Mouse (Mus musculus): ENCODE data around the gene Ggn.
"Not testable (repeated sequence)": the region's sequence is repeated elsewhere in the genome, so short reads cannot be mapped to it uniquely, and the experiment has no call there.

Ggn gene

GRCm38 (mm10) chr7:29170066-29170754 is at the start of gene Ggn, which contains the start of gene Spred3:
Gene Ggn (plus strand): TSS chr7:29170210.
Gene Spred3 (minus strand): TSS chr7:29170411.
- peak; percentile 36 for DNase-seq

- DNase-seq = no peak
Observed at GRCm38 (mm10) chr7:29122821-29123220, 47.2 kb upstream of the Ggn start.

GRCm38 (mm10) chr7:29123531-29124358 is 46.3 kb upstream of the Ggn start:
- DNase-seq = no peak

- no peak for DNase-seq
Observed at GRCm38 (mm10) chr7:29124970-29125369, 45.0 kb upstream of the Ggn start, which contains the start of gene Ryr1. Gene Ryr1 (minus strand): TSS chr7:29125179.

GRCm38 (mm10) chr7:29126173-29126915 is 43.7 kb upstream of the Ggn start:
- DNase-seq = peak; percentile 29

- no peak for DNase-seq
Observed at GRCm38 (mm10) chr7:29128725-29129124, 41.3 kb upstream of the Ggn start.

- DNase-seq = no peak
Observed at GRCm38 (mm10) chr7:29134230-29134629, 35.8 kb upstream of the Ggn start.

- no peak for DNase-seq
Observed at GRCm38 (mm10) chr7:29134693-29135386, 35.2 kb upstream of the Ggn start, which contains the start of gene Rasgrp4. Gene Rasgrp4 (plus strand): TSS chr7:29134851.

GRCm38 (mm10) chr7:29137429-29137828 is 32.6 kb upstream of the Ggn start:
- DNase-seq = no peak

GRCm38 (mm10) chr7:29139237-29139636 is 30.8 kb upstream of the Ggn start:
- not testable (repeated sequence) for DNase-seq

GRCm38 (mm10) chr7:29141416-29141815 is 28.6 kb upstream of the Ggn start:
- no peak for DNase-seq

- DNase-seq = no peak
Observed at GRCm38 (mm10) chr7:29144006-29144405, 26.0 kb upstream of the Ggn start.

- DNase-seq = no peak
Observed at GRCm38 (mm10) chr7:29146625-29147367, 23.2 kb upstream of the Ggn start.

- no peak for DNase-seq
Observed at GRCm38 (mm10) chr7:29148771-29149170, 21.2 kb upstream of the Ggn start.

- no peak for DNase-seq
Observed at GRCm38 (mm10) chr7:29151486-29151885, 18.5 kb upstream of the Ggn start.

GRCm38 (mm10) chr7:29154018-29154720 is 15.8 kb upstream of the Ggn start:
- no peak for DNase-seq

- peak; percentile 94 for DNase-seq
Observed at GRCm38 (mm10) chr7:29155196-29155837, 14.7 kb upstream of the Ggn start.

GRCm38 (mm10) chr7:29155838-29156782 is 13.9 kb upstream of the Ggn start, which contains the start of gene Fam98c:
Gene Fam98c (minus strand): TSS chr7:29156234.
- DNase-seq = peak; percentile 92

- DNase-seq = no peak
Observed at GRCm38 (mm10) chr7:29158264-29158663, 11.7 kb upstream of the Ggn start.

All from right cerebral cortex, adult 18-20 months (tissue).